Mouse (Mus musculus) frontal cortex, adult 2 months (tissue): Measurements from ENCODE around the gene Zfp931. TPM values are rescaled to one million over a fixed set of nuclear protein-coding genes. Genes with fewer than 3 reads are reported as not detected.
"Not testable (repeated sequence)": the region's sequence is repeated elsewhere in the genome, so short reads cannot be mapped to it uniquely, and the experiment has no call there.

Experiments used
- DNase-seq, 2 experiments: peaks; one replicate each; pipeline ENCODE4 v3.0.0; 2022; ENCODE audit warnings: low spot score in 1 of 2; ENCODE audit errors: extremely low spot score in 1 of 2
- polyA plus RNA-seq: library from polyadenylated mRNA; depleted of rRNA; stranded (reverse); fragments of >200 nt; gene quantifications from 2 replicates; pipeline ENCODE4 v1.2.3, GENCODE M21; 2012; rRNA removed

Gene Zfp931
- polyA plus RNA-seq, 1 experiment = 15.7 TPM

- not testable (repeated sequence) for DNase-seq
Measured at GRCm38 (mm10) chr2:178019486-178019885, 58.8 kb downstream of the Zfp931 start.

Other genes starting within 250 kb of the Zfp931 start
- 57.3 and 64.1 TPM in 2 replicates for gene Gm14325, start 238.1 kb downstream of the Zfp931 start, polyA plus RNA-seq
- 1.9 and 3.5 TPM in 2 replicates for gene Gm14327, start 181.4 kb downstream of the Zfp931 start, polyA plus RNA-seq
- gene Zfp972, start 152.9 kb downstream of the Zfp931 start, polyA plus RNA-seq = 0.55 and 1.1 TPM in 2 replicates
- gene Gm14326, start 121.2 kb downstream of the Zfp931 start, polyA plus RNA-seq = 18.6 and 23.6 TPM in 2 replicates
- gene Zfp971, start 55.2 kb downstream of the Zfp931 start, polyA plus RNA-seq = 10.4 and 11.9 TPM in 2 replicates
- gene Phactr3, start 40.5 kb upstream of the Zfp931 start, polyA plus RNA-seq = 139 and 140 TPM in 2 replicates